Mouse (Mus musculus) MEL (cell line): ENCODE results near the gene Azgp1. TPM values are rescaled to one million over a fixed set of nuclear protein-coding genes. Genes with fewer than 3 reads are reported as not detected.

Experiments used
- DNase-seq: peaks from one replicate; pipeline ENCODE4 v3.0.0; 2011; ENCODE audit warnings: low read depth, low spot score
- H3K27ac ChIP-seq: 2 replicates; pipeline ENCODE4 v1.5.1; 2012; ENCODE audit warnings: low read depth, mild to moderate bottlenecking, control low read depth, low read length, moderate library complexity; ENCODE audit not compliant: control insufficient read depth
- H3K27me3 ChIP-seq, 2 experiments: fragments of 150-350 bp in 1 of 2; sonication (generic) in 1 of 2; 2 replicates each; pipeline ENCODE4 v1.6.1; 2012; ENCODE audit warnings: low read length in 2 of 2, mild to moderate bottlenecking in 2 of 2, improper control_type of control experiment in 1 of 2, moderate library complexity in 1 of 2; ENCODE audit not compliant: insufficient read depth in 2 of 2, control insufficient read depth in 1 of 2
- H3K36me3 ChIP-seq, 2 experiments: 2 replicates each; pipeline ENCODE4 v1.6.1; 2012 to 2014; ENCODE audit warnings: low read length in 2 of 2, improper control_type of control experiment in 1 of 2, inconsistent platforms in 1 of 2, mild to moderate bottlenecking in 1 of 2; ENCODE audit not compliant: insufficient read depth in 2 of 2, control insufficient read depth in 1 of 2
- H3K4me1 ChIP-seq, 2 experiments: fragments of 150-350 bp in 1 of 2; sonication (generic) in 1 of 2; 2 replicates each; pipeline ENCODE4 v1.6.1; 2012; ENCODE audit warnings: low read length in 2 of 2, improper control_type of control experiment in 1 of 2, mild to moderate bottlenecking in 1 of 2; ENCODE audit not compliant: insufficient read depth in 2 of 2, control insufficient read depth in 1 of 2
- H3K4me3 ChIP-seq, 2 experiments: fragments of 150-350 bp in 1 of 2; sonication (generic) in 1 of 2; 2 replicates each; pipeline ENCODE4 v1.5.1; 2012; ENCODE audit warnings: low read depth in 2 of 2, low read length in 2 of 2, mild to moderate bottlenecking in 2 of 2, moderate library complexity in 2 of 2, control low read depth in 1 of 2, improper control_type of control experiment in 1 of 2; ENCODE audit not compliant: control insufficient read depth in 1 of 2, insufficient read depth in 1 of 2
- H3K79me2 ChIP-seq: 2 replicates; pipeline ENCODE4 v1.6.1; 2012; ENCODE audit warnings: mild to moderate bottlenecking, low read length, moderate library complexity; ENCODE audit not compliant: control insufficient read depth, poor library complexity, insufficient read depth
- H3K9ac ChIP-seq: 2 replicates; pipeline ENCODE4 v1.6.1; 2012; ENCODE audit warnings: low read depth, mild to moderate bottlenecking, control low read depth, low read length, moderate library complexity; ENCODE audit not compliant: control insufficient read depth, poor library complexity, severe bottlenecking
- H3K9me3 ChIP-seq: fragments of 150-350 bp; sonication (generic); replicated peaks from 2 replicates; pipeline ENCODE4 v1.6.1; 2012; ENCODE audit warnings: mild to moderate bottlenecking, low read length, improper control_type of control experiment, moderate library complexity; ENCODE audit not compliant: insufficient read depth
- BHLHE40 ChIP-seq: IDR thresholded peaks from 2 replicates; pipeline ENCODE4 v1.6.1; 2012; ENCODE audit warnings: low read depth, mild to moderate bottlenecking, inconsistent platforms, low read length, improper control_type of control experiment, borderline replicate concordance
- CHD2 ChIP-seq: IDR thresholded peaks from 2 replicates; pipeline ENCODE4 v1.6.1; 2011; ENCODE audit warnings: low read length, improper control_type of control experiment
- E2F4 ChIP-seq: IDR thresholded peaks from 2 replicates; pipeline ENCODE4 v1.6.1; 2011; ENCODE audit warnings: low read depth, low read length, improper control_type of control experiment, borderline replicate concordance
- ELF1 ChIP-seq: IDR thresholded peaks from 2 replicates; pipeline ENCODE4 v1.6.1; 2014; ENCODE audit warnings: low read depth, mild to moderate bottlenecking, inconsistent platforms, low read length, improper control_type of control experiment, moderate library complexity
- EP300 ChIP-seq, 2 experiments: IDR thresholded peaks; 2 replicates each; pipeline ENCODE4 v1.6.1; 2011; ENCODE audit warnings: improper control_type of control experiment in 2 of 2, low read length in 2 of 2, low read depth in 1 of 2, mild to moderate bottlenecking in 1 of 2
- GABPA ChIP-seq: IDR thresholded peaks from 2 replicates; pipeline ENCODE4 v1.6.1; 2012; ENCODE audit warnings: low read depth, mild to moderate bottlenecking, inconsistent platforms, low read length, improper control_type of control experiment, moderate library complexity
- GATA1 ChIP-seq: IDR thresholded peaks from 2 replicates; pipeline ENCODE4 v1.6.1; 2011; ENCODE audit warnings: low read depth, low read length, improper control_type of control experiment
- MAFK ChIP-seq: IDR thresholded peaks from 2 replicates; pipeline ENCODE4 v1.6.1; 2011; ENCODE audit warnings: low read depth, mild to moderate bottlenecking, low read length, improper control_type of control experiment, borderline replicate concordance
- MXI1 ChIP-seq: IDR thresholded peaks from 2 replicates; pipeline ENCODE4 v1.6.1; 2011; ENCODE audit warnings: mild to moderate bottlenecking, low read depth, low read length, improper control_type of control experiment
- MYC ChIP-seq: IDR thresholded peaks from 2 replicates; pipeline ENCODE4 v1.6.1; 2011; ENCODE audit warnings: low read depth, mild to moderate bottlenecking, low read length, improper control_type of control experiment, moderate library complexity
- POLR2A ChIP-seq, 2 experiments: IDR thresholded peaks; 2 replicates each; pipeline ENCODE4 v1.6.1; 2011 to 2012; ENCODE audit warnings: low read length in 2 of 2, mild to moderate bottlenecking in 2 of 2, control low read depth in 1 of 2, improper control_type of control experiment in 1 of 2, low read depth in 1 of 2, moderate library complexity in 1 of 2; ENCODE audit not compliant: control insufficient read depth in 1 of 2, insufficient read depth in 1 of 2, poor library complexity in 1 of 2
- POLR2AphosphoS5 ChIP-seq: IDR thresholded peaks from 2 replicates; pipeline ENCODE4 v1.6.1; 2012; ENCODE audit warnings: low read depth, borderline replicate concordance, mild to moderate bottlenecking, inconsistent platforms, low read length, moderate library complexity, mixed read lengths
- RAD21 ChIP-seq: IDR thresholded peaks from 2 replicates; pipeline ENCODE4 v1.6.1; 2011; ENCODE audit warnings: mild to moderate bottlenecking, low read depth, low read length, improper control_type of control experiment
- RCOR1 ChIP-seq: IDR thresholded peaks from 2 replicates; pipeline ENCODE4 v1.6.1; 2012; ENCODE audit warnings: low read depth, mild to moderate bottlenecking, inconsistent platforms, low read length, improper control_type of control experiment
- SMC3 ChIP-seq: IDR thresholded peaks from 2 replicates; pipeline ENCODE4 v1.6.1; 2011; ENCODE audit warnings: low read depth, low read length, improper control_type of control experiment
- TCF12 ChIP-seq: IDR thresholded peaks from 2 replicates; pipeline ENCODE4 v1.6.1; 2014; ENCODE audit warnings: low read depth, mild to moderate bottlenecking, inconsistent platforms, low read length, improper control_type of control experiment, moderate library complexity
- USF2 ChIP-seq, 2 experiments: IDR thresholded peaks; 2 replicates each; pipeline ENCODE4 v1.6.1; 2011 to 2012; ENCODE audit warnings: improper control_type of control experiment in 2 of 2, low read length in 2 of 2, borderline replicate concordance in 1 of 2, inconsistent platforms in 1 of 2, low read depth in 1 of 2, mild to moderate bottlenecking in 1 of 2; ENCODE audit not compliant: insufficient read depth in 1 of 2
- ZC3H11A ChIP-seq: IDR thresholded peaks from 2 replicates; pipeline ENCODE4 v1.6.1; 2012; ENCODE audit warnings: low read depth, mild to moderate bottlenecking, inconsistent platforms, low read length, improper control_type of control experiment
- ZMIZ1 ChIP-seq: IDR thresholded peaks from 2 replicates; pipeline ENCODE4 v1.6.1; 2012; ENCODE audit warnings: low read depth, mild to moderate bottlenecking, inconsistent platforms, low read length, improper control_type of control experiment, moderate library complexity
- ZNF384 ChIP-seq: IDR thresholded peaks from 2 replicates; pipeline ENCODE4 v1.6.1; 2012; ENCODE audit warnings: low read depth, mild to moderate bottlenecking, inconsistent platforms, low read length, improper control_type of control experiment
- polyA plus RNA-seq, 2 experiments: library from polyadenylated mRNA; stranded (reverse) in 1 of 2; unstranded in 1 of 2; fragments of >175 nt in 1 of 2; fragments of >200 nt in 1 of 2; gene quantifications; 2 replicates each; pipeline versions ENCODE4 v1.2.1 to v1.2.4; 2012; ENCODE audit warnings: low replicate concordance in 2 of 2, low read depth in 1 of 2; ENCODE audit not compliant: insufficient read length in 2 of 2, insufficient read depth in 1 of 2, missing spikeins in 1 of 2
- total RNA-seq: library from RNA; depleted of rRNA; stranded (reverse); fragments of 300-350 nt; gene quantifications from 2 replicates; pipeline ENCODE4 v1.2.3, GENCODE M21; 2012

The Azgp1 gene
- total and polyA plus RNA-seq, 3 experiments = not detected

DNA sequence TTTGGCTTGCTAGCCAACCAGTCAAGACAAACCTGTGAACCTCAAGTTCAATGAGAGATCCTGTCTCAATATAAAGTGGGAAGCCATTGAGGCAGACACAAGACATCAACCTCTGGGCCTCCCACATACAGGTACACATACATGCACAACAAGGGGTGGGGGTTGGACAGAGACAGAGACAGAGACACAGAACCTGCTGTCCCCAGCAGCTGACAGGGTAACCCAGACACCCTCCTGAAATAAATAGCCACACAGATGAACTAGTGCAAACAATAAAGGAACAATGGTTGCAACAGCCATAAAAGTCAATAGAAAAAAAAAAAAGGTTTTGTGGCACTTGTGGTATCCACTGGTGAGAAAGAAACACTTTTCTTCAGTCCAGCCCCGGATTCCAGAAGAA is 5.9 kb upstream of the Azgp1 start:
- Histone ChIP-seq H3K79me2 (no peaks in the 10 kb centered on the region), H3K36me3 (no peaks in the 10 kb centered on the region), H3K27ac (no peak overlapping the region), H3K4me1 (no peaks in the 10 kb centered on the region)
- no peak for DNase-seq
- TF ChIP-seq ZMIZ1 (no peak), POLR2AphosphoS5 (no peak), MYC (no peak), ZNF384 (no peak), GATA1 (no peak), MXI1 (no peak), TCF12 (no peak), USF2 (IDR thresholded peaks at IDR 0.05; ENCODE audit: borderline replicate concordance in 1 of 2, insufficient read depth in 1 of 2, low read depth in 1 of 2, low read length in 2 of 2) (no peak), POLR2A (IDR thresholded peaks at IDR 0.05; ENCODE audit: control insufficient read depth in 1 of 2, insufficient read depth in 1 of 2, low read depth in 1 of 2, low read length in 2 of 2, poor library complexity in 1 of 2) (no peak), GABPA (no peak), EP300 (IDR thresholded peaks at IDR 0.05; ENCODE audit: low read depth in 1 of 2, low read length in 2 of 2) (no peak), MAFK (no peak), RAD21 (no peak), E2F4 (no peak), ELF1 (no peak), SMC3 (no peak), BHLHE40 (no peak), CHD2 (no peak)
- TF ChIP-seq, all 39 proteins: peak for 0
- no peaks in the 10 kb centered on the region; a peak in 1 of 4 replicates for H3K27me3 ChIP-seq
- H3K9me3 ChIP-seq = no peaks in the 10 kb centered on the region
- no peak overlapping the region for H3K4me3 ChIP-seq
- H3K9ac ChIP-seq = no peak overlapping the region

DNA sequence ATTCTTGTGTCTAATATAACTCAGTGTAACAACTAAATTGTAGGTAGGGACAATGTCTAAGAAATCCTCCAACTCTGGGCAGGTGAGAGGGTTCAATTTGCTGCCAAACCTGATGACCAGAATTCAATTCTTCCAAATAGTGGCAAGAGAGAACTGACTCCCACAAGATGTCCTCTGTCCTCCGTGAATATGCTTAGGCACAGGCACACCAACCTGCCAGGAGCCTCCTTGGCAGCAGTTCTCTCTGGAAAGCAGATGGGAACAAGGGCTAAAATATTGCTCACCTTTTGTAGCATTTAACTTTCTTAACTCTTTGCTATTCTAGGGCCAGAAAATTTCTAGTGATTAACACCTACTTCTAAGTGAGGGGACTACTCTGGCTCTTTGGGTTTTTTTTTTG is 4.0 kb upstream of the Azgp1 start:
- no peaks in the 10 kb centered on the region for H3K9me3 ChIP-seq

More for the DNA sequence above, 4.0 kb upstream of the Azgp1 start:
- Histone ChIP-seq H3K79me2 (no peaks in the 10 kb centered on the region), H3K4me3 (no peak overlapping the region), H3K27ac (no peak overlapping the region), H3K27me3 (peaks cover 0 to 2% of the 10 kb centered on the region in 2 experiments; a peak in 1 of 4 replicates), H3K4me1 (no peaks in the 10 kb centered on the region), H3K36me3 (no peaks in the 10 kb centered on the region), H3K9ac (no peak overlapping the region)
- TF ChIP-seq E2F4 (no peak), ELF1 (no peak), RCOR1 (no peak), ZC3H11A (no peak), CHD2 (no peak)
- no peak for DNase-seq
